Mouse (Mus musculus): ENCODE data around the gene Snapc3. TPM values are rescaled to one million over a fixed set of nuclear protein-coding genes. Genes with fewer than 3 reads are reported as not detected.

Gene Snapc3
- polyA plus RNA-seq, 1 experiment, result 31.8 TPM

DNA sequence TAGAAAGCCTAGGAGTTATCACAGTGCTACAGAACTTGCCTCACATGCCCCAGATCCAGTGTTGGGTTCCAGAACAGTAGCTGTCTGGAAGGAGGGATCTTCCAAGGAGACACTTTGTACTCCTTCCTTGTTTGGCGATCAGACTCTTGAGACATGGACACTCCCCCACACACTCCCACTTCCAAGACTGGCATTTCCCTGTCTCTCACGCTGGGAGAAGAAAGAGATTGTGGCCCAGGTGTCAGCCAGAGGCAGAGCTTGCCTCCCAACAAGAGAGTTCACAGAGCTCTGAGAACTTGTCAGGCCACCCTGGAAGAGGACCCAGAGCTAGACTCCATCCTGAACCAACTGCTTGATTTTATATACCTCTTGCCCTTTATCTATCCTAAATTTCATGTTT is 27.0 kb upstream of the Snapc3 start:
- Histone ChIP-seq H3K27ac (ENCODE audit: insufficient read depth, low read length) (no peak overlapping the region), H3K4me1 (ENCODE audit: control insufficient read depth, insufficient read depth, low read length) (no peaks in the 10 kb centered on the region), H3K4me3 (ENCODE audit: insufficient read depth, low read length) (no peak overlapping the region)
- TF ChIP-seq CTCF (IDR thresholded peaks at IDR 0.05; ENCODE audit: extremely low read depth, insufficient read depth, low read length) (no peak), POLR2A (IDR thresholded peaks at IDR 0.05; ENCODE audit: extremely low read depth, insufficient read depth, low read length) (no peak)

GRCm38 (mm10) chr4:83391956-83392355 is 25.6 kb upstream of the Snapc3 start:
- no peak for TF ChIP-seq CTCF (IDR thresholded peaks at IDR 0.05; ENCODE audit: extremely low read depth, insufficient read depth, low read length)
- TF ChIP-seq POLR2A (IDR thresholded peaks at IDR 0.05; ENCODE audit: extremely low read depth, insufficient read depth, low read length), result no peak
- H3K4me3 ChIP-seq (ENCODE audit: insufficient read depth, low read length), result no peak overlapping the region
- no peaks in the 10 kb centered on the region for H3K4me1 ChIP-seq (ENCODE audit: control insufficient read depth, insufficient read depth, low read length)
- H3K27ac ChIP-seq (ENCODE audit: insufficient read depth, low read length), result no peak overlapping the region

GRCm38 (mm10) chr4:83393733-83394132 is 23.8 kb upstream of the Snapc3 start:
- Histone ChIP-seq H3K4me1 (ENCODE audit: control insufficient read depth, insufficient read depth, low read length) (no peaks in the 10 kb centered on the region), H3K27ac (ENCODE audit: insufficient read depth, low read length) (no peak overlapping the region), H3K4me3 (ENCODE audit: insufficient read depth, low read length) (no peak overlapping the region)
- TF ChIP-seq POLR2A (IDR thresholded peaks at IDR 0.05; ENCODE audit: extremely low read depth, insufficient read depth, low read length) (no peak), CTCF (IDR thresholded peaks at IDR 0.05; ENCODE audit: extremely low read depth, insufficient read depth, low read length) (no peak)

DNA sequence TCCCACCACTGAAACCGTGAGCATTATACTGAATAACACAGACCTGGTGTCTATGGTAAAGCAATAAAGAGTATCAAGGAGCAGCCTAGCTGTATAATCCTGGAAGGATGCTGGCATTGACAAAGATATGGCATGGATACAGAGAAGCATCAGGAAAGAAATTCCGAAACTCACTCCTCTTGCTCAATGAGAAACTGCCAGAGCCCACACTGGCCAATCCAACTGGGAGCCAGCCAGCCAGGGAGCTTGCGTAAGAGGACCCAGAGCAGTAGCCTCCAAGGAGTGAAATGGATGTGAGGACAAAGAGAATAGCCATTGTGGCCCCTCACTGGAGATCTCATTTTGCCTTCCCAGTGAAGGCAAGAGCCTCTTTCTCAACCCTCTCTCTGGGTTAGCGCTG is 21.2 kb upstream of the Snapc3 start:
- no peak for TF ChIP-seq CTCF (IDR thresholded peaks at IDR 0.05; ENCODE audit: extremely low read depth, insufficient read depth, low read length)
- no peak for TF ChIP-seq POLR2A (IDR thresholded peaks at IDR 0.05; ENCODE audit: extremely low read depth, insufficient read depth, low read length)
- Histone ChIP-seq H3K4me1 (ENCODE audit: control insufficient read depth, insufficient read depth, low read length) (no peaks in the 10 kb centered on the region), H3K27ac (ENCODE audit: insufficient read depth, low read length) (no peak overlapping the region), H3K4me3 (ENCODE audit: insufficient read depth, low read length) (no peak overlapping the region)

DNA sequence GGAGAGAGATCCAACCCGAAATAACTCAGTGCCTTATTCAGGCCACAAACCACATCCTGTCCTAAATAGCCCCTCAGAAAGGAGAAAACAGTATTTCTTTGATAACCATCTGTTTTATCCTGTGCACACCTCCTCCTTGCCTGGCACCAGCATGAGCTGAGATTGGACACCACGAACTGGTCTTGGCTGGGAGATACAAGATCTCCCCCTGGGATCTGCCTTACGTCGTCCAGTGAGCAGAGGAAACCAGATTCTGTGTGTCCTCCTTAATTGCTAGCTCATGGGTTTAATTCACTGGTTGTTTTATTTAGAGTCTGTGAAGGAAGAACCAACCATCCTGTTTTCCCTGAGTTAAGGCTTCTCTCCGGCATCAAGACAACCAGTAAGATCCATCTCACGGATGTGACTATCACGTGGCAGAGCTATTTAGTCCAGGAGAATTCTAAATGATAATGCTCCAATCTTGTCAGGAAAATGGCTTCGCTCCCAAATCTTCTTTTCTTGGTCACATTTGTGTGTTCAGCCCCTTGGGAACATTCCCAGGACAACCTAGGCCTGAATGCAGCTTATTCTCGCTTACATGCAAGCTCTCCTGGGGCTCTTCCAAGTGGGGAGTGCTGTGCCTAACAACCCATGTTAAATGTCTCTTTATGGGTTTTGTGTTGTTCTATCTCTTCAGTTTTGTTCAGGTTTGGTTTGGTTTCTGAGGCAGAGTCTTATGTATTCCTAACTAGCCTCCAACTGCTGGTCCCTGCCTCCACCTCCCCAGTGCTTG is 20.3 kb upstream of the Snapc3 start:
- TF ChIP-seq POLR2A (IDR thresholded peaks at IDR 0.05; ENCODE audit: extremely low read depth, insufficient read depth, low read length), result no peak
- no peak for TF ChIP-seq CTCF (IDR thresholded peaks at IDR 0.05; ENCODE audit: extremely low read depth, insufficient read depth, low read length)
- no peak overlapping the region for H3K4me3 ChIP-seq (ENCODE audit: insufficient read depth, low read length)
- H3K27ac ChIP-seq (ENCODE audit: insufficient read depth, low read length), result no peak overlapping the region
- no peaks in the 10 kb centered on the region for H3K4me1 ChIP-seq (ENCODE audit: control insufficient read depth, insufficient read depth, low read length)

- Histone ChIP-seq H3K4me3 (ENCODE audit: insufficient read depth, low read length) (no peak overlapping the region), H3K27ac (ENCODE audit: insufficient read depth, low read length) (no peak overlapping the region), H3K4me1 (ENCODE audit: control insufficient read depth, insufficient read depth, low read length) (no peaks in the 10 kb centered on the region)
- TF ChIP-seq POLR2A (IDR thresholded peaks at IDR 0.05; ENCODE audit: extremely low read depth, insufficient read depth, low read length) (no peak), CTCF (IDR thresholded peaks at IDR 0.05; ENCODE audit: extremely low read depth, insufficient read depth, low read length) (no peak)
Observed at GRCm38 (mm10) chr4:83398527-83398926, 19.0 kb upstream of the Snapc3 start.

DNA sequence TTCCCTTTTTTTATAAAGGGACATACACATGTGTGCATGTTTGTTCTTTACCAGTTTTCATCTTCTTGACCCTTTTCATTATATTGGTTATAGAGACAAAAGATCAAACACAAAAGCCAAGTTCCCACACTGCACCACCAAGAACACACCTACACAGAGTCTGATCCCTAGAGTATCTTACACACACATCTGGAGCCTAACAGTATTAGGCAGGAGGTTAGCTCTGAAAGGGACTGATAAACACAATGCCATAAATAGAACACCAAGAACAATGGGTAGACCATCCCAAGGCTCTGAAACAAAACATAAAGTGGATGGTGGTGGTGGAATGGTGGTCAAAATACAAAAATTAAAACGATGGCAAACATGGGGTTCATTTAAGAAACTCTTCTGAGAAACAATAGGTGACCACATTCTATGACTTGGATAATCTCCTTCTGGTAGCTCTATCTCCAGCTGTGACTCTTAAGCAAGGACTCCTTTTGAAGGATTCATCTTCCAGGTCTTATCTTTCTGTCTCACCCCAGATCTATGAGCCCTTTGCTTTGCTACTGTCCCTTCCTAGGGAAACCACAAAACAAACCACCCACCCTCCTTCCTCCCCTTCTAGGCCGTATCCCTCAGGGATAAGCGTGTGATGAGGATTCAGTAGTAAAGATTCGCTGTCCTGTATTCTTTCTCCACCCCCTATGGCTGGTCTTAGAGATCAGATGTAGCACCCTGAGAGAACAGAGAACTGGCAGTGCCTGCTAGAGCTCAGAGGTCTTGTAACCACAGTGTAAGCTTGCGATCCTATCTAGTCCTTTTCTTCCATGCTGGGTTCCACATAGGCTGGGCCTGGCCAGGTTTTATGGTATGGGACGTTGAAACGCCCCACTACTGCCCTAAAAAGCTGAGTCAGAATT is 16.6 kb upstream of the Snapc3 start:
- Histone ChIP-seq H3K4me1 (ENCODE audit: control insufficient read depth, insufficient read depth, low read length) (no peaks in the 10 kb centered on the region), H3K27ac (ENCODE audit: insufficient read depth, low read length) (no peak overlapping the region), H3K4me3 (ENCODE audit: insufficient read depth, low read length) (no peak overlapping the region)
- TF ChIP-seq CTCF (IDR thresholded peaks at IDR 0.05; ENCODE audit: extremely low read depth, insufficient read depth, low read length) (no peak), POLR2A (IDR thresholded peaks at IDR 0.05; ENCODE audit: extremely low read depth, insufficient read depth, low read length) (no peak)

DNA sequence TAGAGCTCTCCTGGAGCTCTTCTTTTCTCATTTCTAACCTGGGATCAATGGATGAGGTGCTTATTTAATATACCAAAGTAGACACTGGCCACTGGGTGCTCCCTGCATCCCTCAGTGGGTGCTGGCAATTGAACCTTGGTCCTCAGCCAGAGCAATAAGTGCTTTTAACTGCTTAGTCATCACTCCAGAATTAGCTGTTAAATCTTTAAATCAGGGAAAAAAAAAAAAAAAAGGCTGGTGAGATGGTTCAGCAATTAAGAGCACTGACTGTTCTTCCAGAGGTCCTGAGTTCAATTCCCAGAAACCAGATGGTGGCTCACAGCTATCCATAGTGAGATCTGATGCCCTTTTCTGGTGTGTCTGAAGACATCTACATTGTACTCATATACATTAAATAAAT is 15.8 kb upstream of the Snapc3 start:
- TF ChIP-seq POLR2A (IDR thresholded peaks at IDR 0.05; ENCODE audit: extremely low read depth, insufficient read depth, low read length), result no peak
- TF ChIP-seq CTCF (IDR thresholded peaks at IDR 0.05; ENCODE audit: extremely low read depth, insufficient read depth, low read length), result no peak
- Histone ChIP-seq H3K4me3 (ENCODE audit: insufficient read depth, low read length) (no peak overlapping the region), H3K27ac (ENCODE audit: insufficient read depth, low read length) (no peak overlapping the region), H3K4me1 (ENCODE audit: control insufficient read depth, insufficient read depth, low read length) (no peaks in the 10 kb centered on the region)

DNA sequence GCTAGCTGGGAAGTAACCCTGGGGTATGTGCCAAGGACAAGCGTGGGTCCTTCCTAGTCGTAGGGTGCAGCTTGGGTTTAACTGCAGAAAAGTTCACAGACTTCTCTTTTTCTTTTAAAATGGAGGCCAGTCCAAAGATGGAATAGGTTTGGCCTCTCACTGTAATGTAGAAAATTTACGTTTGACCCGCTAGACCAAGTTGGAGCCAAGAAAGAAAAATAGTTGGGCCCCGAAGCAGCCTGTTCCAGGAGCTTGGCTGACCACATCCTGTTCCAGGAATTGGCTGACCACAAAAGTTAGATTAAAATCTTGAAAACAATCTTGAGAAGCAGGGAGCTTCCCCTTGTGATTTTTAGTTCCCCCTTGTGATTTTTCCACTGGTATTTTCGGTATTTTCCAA is 9.8 kb upstream of the Snapc3 start:
- no peak overlapping the region for H3K27ac ChIP-seq (ENCODE audit: insufficient read depth, low read length)
- TF ChIP-seq CTCF (IDR thresholded peaks at IDR 0.05; ENCODE audit: extremely low read depth, insufficient read depth, low read length) (no peak), POLR2A (IDR thresholded peaks at IDR 0.05; ENCODE audit: extremely low read depth, insufficient read depth, low read length) (no peak)
- H3K4me3 ChIP-seq (ENCODE audit: insufficient read depth, low read length), result no peak overlapping the region
- H3K4me1 ChIP-seq (ENCODE audit: control insufficient read depth, insufficient read depth, low read length), result no peaks in the 10 kb centered on the region
